Mouse (Mus musculus): ENCODE measurements around the gene Gpr107.

The Gpr107 gene

DNA sequence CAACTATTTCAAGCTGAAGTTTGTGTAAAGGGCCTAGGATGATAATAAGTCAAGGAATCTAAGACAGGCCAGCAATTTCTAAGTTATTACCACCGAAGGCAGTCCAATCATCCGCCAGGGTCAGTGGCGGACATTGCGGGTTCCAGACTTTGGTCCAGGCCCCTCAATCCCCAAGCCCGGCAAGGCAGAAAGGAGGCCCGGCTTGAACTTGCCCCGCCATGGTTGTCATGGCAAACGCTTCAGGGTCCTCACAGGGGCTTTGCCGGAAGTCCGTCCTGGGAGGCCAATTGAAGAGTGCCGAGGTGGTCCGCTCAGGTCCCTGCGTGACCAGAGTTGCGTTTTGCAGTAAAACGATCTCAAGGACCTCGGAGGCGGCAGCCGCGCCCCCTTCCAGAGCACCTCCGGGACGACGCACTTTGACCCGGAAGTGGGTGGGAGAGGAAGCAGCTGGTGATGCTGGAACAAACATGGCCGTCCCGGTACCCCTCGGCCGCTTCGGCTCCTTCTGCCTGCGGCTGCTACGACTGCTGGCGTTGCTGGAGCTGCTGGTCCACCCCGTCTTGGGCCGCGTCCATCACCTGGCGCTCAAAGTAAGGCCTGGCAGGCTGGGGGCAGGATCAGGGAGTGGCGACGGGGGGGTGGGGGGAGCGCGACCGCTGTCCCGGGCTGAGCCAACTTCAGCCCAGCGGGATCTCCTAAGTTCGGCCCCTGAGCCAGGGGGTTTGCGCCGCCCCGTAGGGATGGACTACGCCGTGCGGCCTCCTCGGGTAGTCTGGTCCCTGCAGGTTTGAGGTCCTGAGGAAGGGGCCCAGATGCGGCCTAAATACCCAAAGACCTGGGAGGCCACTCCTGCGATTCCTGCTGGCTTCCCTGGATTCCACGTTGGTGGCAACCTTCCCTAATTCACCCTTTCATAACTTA, at the start of gene Gpr107:
TSS of gene Gpr107 (plus strand) at position 425 of the 921 bp plus-strand sequence.
- peak; percentile 78 for DNase-seq (ENCODE audit: low read depth, low spot score)

DNA sequence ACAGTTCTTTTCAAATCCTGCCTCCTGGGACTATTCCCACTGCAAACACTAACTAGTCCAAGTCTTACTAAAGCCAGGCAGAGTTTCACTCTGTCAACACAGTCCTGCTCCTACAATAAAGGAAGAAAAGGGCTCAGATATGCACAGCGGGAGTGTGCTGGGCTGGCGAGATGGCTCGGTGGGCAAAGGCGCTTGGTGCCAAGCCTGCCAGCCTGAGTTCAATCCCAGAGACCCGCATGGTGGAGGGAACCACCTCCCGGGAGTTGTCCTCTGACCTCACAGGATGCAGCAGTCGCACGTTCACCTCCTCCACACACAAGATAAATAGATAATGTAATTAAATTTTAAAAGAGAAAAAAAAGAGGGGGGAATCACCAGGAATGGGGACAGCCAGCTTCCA, 48.8 kb upstream of the Gpr107 start:
- DNase-seq (ENCODE audit: low read depth, low spot score) = no peak

GRCm38 (mm10) chr2:31105279-31105678, 46.8 kb upstream of the Gpr107 start:
- DNase-seq (ENCODE audit: low read depth, low spot score) = no peak

GRCm38 (mm10) chr2:31106004-31106403, 46.1 kb upstream of the Gpr107 start:
- no peak for DNase-seq (ENCODE audit: low read depth, low spot score)

GRCm38 (mm10) chr2:31106621-31107320, 45.3 kb upstream of the Gpr107 start:
- DNase-seq (ENCODE audit: low read depth, low spot score) = no peak

DNA sequence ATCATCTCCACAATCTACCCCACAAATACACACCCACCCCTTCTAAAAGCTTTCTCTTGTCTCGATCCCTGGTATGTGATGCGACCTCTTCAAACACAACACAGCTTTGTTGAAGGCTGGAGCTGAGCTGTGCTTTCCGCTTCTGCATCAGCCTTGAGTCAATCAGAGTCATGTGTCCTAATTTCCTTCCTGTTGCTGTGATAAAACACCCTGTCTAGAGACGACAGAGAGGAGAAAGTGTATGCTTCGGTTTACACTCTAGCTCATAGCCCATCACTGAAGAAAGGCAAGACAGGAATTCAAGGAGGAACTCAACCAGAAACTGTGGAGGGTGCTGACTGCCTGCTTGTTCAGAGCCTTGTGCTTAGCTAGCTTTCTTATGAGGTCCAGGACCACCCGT, 43.9 kb upstream of the Gpr107 start:
- no peak for DNase-seq (ENCODE audit: low read depth, low spot score)

- DNase-seq (ENCODE audit: low read depth, low spot score) = no peak
Measured at GRCm38 (mm10) chr2:31109960-31110548, 42.1 kb upstream of the Gpr107 start.

GRCm38 (mm10) chr2:31111685-31112084, 40.4 kb upstream of the Gpr107 start:
- DNase-seq (ENCODE audit: low read depth, low spot score) = no peak

DNA sequence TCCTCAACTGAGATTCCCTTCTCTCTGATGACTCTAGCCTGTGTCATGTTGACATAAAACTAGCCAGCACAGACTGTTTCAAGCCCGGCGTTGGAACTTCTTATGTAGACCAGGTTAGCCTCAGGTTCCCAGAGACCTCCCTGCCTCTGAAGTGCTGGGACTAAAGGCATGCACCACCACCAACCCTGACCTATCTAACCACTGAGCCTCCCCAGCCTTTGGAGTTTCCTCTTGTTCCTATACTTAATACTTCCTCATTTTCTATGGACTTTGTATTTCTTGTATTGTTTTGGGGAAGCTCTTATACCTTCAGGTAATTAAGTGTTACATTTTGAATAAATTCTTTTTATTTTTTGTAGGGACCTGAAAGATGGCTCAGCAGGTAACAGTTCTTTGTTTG, 37.9 kb upstream of the Gpr107 start:
- DNase-seq (ENCODE audit: low read depth, low spot score) = no peak

DNA sequence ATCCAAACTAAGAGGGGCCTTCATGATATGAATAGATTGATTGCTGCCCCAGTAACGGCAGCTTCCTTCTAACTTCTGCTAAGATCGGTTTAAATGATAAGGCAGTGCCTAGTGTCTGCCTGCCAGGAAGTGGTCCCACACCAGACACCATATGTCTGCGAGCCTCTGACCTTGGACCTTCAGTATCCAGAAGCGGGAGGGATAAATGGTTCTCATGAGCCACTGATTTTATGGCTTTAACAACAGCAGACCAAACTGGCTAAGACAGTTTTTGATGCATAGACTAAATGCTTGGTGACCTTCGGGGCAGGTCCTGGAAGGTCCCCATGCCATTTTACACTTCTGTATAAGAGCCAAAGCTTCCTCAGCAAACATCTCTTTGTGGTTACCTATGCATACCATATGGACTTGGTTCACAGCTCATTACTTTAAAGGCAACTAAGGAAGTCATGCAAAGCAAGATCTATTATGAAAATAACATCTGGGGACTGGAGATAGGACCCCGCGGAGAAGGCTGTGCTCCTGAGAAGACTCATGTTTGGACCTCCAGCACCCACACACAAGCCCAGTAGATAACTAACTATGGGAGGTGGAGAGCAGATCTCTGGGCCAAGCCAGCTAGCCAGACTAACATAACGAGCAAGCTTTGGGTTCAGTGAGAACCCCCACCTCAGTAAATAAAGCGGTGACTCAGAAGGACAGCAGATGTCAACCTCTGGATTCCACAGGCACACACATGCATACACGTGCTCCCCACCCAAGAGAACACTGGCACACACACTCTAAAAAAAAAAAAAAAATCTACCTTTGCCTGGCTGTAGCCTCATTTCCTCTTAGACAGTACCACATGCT, 36.8 kb upstream of the Gpr107 start:
- DNase-seq (ENCODE audit: low read depth, low spot score) = no peak

- no peak for DNase-seq (ENCODE audit: low read depth, low spot score)
Measured at GRCm38 (mm10) chr2:31115943-31116731, 36.0 kb upstream of the Gpr107 start.

- DNase-seq (ENCODE audit: low read depth, low spot score) = no peak
Measured at GRCm38 (mm10) chr2:31118211-31118610, 33.9 kb upstream of the Gpr107 start.

GRCm38 (mm10) chr2:31118639-31119380, 33.3 kb upstream of the Gpr107 start:
- no peak for DNase-seq (ENCODE audit: low read depth, low spot score)

- DNase-seq (ENCODE audit: low read depth, low spot score) = peak; percentile 60
Measured at GRCm38 (mm10) chr2:31119795-31120194, 32.3 kb upstream of the Gpr107 start.

GRCm38 (mm10) chr2:31121131-31121693, 30.9 kb upstream of the Gpr107 start:
- no peak for DNase-seq (ENCODE audit: low read depth, low spot score)

DNA sequence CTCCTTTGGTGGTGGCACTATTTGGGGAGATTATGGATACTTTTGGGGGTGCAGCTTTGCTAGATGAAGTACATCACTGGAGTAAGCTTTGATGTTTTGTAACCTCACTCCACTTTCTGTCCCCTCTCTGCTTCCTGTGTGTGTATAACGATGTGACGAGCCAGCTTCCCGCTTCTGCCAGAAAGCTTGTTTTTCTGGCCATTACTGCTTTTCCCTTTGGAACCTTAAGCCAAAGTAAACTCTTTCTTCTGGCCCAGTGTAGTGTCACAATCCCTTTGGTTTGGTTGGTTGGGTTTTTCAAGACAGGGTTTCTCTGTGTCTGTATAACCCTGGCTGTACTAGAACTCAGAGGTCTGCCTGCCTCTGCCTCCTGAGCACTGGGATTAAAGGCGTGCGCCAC, 29.3 kb upstream of the Gpr107 start:
- no peak for DNase-seq (ENCODE audit: low read depth, low spot score)

DNA sequence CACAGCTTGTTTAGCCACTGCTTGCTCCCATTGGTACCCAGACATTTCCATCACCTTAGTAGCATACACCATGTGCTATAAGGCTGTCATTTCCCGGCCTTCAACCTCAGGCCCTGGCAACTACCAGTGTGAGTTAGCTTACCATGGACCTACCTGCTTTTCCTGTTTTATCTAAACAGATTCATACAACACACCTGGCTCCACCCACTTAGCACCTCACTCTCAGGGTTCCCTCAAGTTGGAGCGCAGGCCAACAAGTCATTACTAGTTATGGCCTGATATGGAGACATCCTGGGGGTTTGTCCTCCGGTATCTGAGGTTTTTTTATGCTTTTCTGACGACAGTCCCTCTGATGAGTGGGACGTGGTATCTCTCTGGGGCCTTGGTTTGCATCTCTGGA, 28.6 kb upstream of the Gpr107 start:
- DNase-seq (ENCODE audit: low read depth, low spot score) = no peak

GRCm38 (mm10) chr2:31124694-31125093, 27.4 kb upstream of the Gpr107 start:
- DNase-seq (ENCODE audit: low read depth, low spot score) = no peak

GRCm38 (mm10) chr2:31125156-31125555, 27.0 kb upstream of the Gpr107 start:
- DNase-seq (ENCODE audit: low read depth, low spot score) = no peak

DNA sequence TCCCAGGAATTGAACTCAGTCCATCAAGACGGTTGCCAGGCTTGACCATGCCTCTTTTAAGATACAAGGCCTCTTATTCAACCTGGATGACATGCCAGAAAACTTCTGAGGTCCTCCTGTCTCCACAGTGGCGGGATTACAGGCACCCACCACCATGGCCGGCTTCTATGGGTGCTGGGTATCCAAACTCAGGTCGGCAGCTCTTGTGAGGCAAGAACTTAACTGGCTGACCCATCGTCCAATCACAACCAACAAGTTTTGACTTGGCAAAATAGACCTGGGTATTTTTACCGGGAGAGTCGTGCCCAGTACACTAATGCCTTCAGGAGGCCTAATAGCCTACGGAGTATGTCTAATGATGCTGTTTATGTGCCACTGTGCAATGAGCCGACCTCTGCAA, 26.1 kb upstream of the Gpr107 start:
- DNase-seq (ENCODE audit: low read depth, low spot score) = no peak

Data from brain, embryonic 18.5 days (tissue).